Mouse (Mus musculus) liver, embryonic 14 days (tissue): Measurements from ENCODE around the gene Olfr1195. TPM values are rescaled to one million over a fixed set of nuclear protein-coding genes. Genes with fewer than 3 reads are reported as not detected.

Source experiments
- polyA plus RNA-seq: library from polyadenylated mRNA; depleted of rRNA; stranded (reverse); fragments of >200 nt; gene quantifications from 2 replicates; pipeline ENCODE4 v1.2.3, GENCODE M21; 2012; rRNA removed

The Olfr1195 gene
- polyA plus RNA-seq: not detected in 2 replicates

GRCm38 (mm10) chr2:88689087-88689486 lies at the start of gene Olfr1195:
TSS of gene Olfr1195 (minus strand) at chr2:88689187.

GRCm38 (mm10) chr2:88732266-88732665 lies 43.3 kb upstream of the Olfr1195 start, which contains the start of gene Olfr1197:
TSS of gene Olfr1197 (minus strand) at chr2:88732366.

DNA sequence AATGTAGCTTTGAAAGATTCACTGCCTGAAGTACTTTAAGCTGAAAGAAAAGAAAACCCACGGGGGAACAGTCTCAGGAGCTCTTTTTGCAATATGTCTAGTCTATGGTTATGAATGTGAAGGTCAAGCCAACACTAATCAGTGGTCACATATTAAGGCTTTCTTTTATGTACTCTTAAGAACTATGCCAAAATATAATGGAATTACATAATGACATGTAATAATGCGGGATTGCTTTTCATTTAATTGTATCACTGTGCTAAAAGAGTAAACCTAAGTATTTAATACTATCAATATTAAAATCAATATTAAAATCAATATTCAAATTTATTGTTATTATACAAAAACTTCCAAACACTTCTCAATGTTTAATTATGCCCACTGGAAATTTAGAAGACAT lies 15.5 kb upstream of the Olfr1195 start, which contains the start of gene Olfr1196:
Gene Olfr1196 (minus strand): TSS at position 101 of the 400 bp plus-strand sequence.

DNA sequence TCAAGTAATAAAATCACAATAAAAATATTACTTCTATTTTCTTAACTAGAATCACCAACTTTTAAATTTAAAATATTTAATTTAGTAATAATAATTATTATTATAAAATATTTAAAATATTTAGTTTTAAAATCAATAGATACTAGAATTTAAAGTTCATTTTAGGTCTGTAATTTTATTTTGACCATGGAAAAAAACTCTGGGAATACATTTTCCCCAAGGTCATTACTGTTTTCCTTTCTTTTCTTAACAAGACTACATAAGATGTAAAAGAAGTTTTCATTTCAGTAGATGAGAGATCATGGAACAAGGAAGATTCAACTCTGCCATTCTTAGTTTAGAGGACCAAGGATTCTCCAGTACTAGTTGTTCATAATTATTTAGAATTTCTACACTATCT lies 13.7 kb downstream of the Olfr1195 start, which contains the start of gene Olfr1193:
Gene Olfr1193 (plus strand): TSS at position 301 of the 400 bp plus-strand sequence.

GRCm38 (mm10) chr2:88648209-88648608 lies 40.8 kb downstream of the Olfr1195 start, which contains the start of gene Olfr1192-ps1:
TSS of gene Olfr1192-ps1 (plus strand) at chr2:88648509.

DNA sequence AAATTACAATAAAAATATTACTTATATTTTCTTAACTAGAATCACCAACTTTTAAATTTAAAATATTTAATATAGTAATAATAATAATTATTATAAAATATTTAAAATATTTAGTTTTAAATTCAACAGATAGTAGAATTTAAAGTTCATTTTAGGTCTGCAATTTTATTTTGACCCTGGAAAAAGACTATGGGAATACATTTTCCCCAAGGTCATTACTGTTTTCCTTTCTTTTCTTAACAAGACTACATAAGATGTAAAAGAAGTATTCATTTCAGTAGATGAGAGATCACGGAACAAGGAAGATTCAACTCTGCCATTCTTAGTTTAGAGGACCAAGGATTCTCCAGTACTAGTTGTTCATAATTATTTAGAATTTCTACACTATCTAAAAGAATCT lies 48.7 kb downstream of the Olfr1195 start, which contains the start of gene Olfr1191-ps1:
Gene Olfr1191-ps1 (plus strand): TSS at position 301 of the 400 bp plus-strand sequence.

Other genes starting within 250 kb of the Olfr1195 start
- not detected in 2 replicates for gene Gm13757, start 240.1 kb downstream of the Olfr1195 start, polyA plus RNA-seq
- gene Olfr1183, start 234.3 kb downstream of the Olfr1195 start, polyA plus RNA-seq: not detected in 2 replicates
- not detected in 2 replicates for gene Olfr1184, start 205.6 kb downstream of the Olfr1195 start, polyA plus RNA-seq
- gene Olfr1185-ps1, start 195.9 kb downstream of the Olfr1195 start, polyA plus RNA-seq: not detected in 2 replicates
- not detected in 2 replicates for gene Olfr1186, start 170.6 kb downstream of the Olfr1195 start, polyA plus RNA-seq
- not detected in 2 replicates for gene Olfr1188, start 132.3 kb downstream of the Olfr1195 start, polyA plus RNA-seq
- gene Olfr1189, start 102.7 kb downstream of the Olfr1195 start, polyA plus RNA-seq: not detected in 2 replicates
- gene Olfr1191-ps1, start 48.6 kb downstream of the Olfr1195 start, polyA plus RNA-seq: not detected in 2 replicates
- not detected in 2 replicates for gene Olfr1192-ps1, start 40.7 kb downstream of the Olfr1195 start, polyA plus RNA-seq
- not detected in 2 replicates for gene Olfr1193, start 13.6 kb downstream of the Olfr1195 start, polyA plus RNA-seq
- gene Olfr1196, start 15.4 kb upstream of the Olfr1195 start, polyA plus RNA-seq: not detected in 2 replicates
- not detected in 2 replicates for gene Olfr1197, start 43.2 kb upstream of the Olfr1195 start, polyA plus RNA-seq
- not detected in 2 replicates for gene Olfr1198, start 62.2 kb upstream of the Olfr1195 start, polyA plus RNA-seq
- not detected in 2 replicates for gene Olfr1199, start 71.3 kb upstream of the Olfr1195 start, polyA plus RNA-seq
- gene Olfr1200, start 81.3 kb upstream of the Olfr1195 start, polyA plus RNA-seq: not detected in 2 replicates
- gene Olfr1201, start 103.8 kb upstream of the Olfr1195 start, polyA plus RNA-seq: not detected in 2 replicates
- gene Olfr1202, start 125.3 kb upstream of the Olfr1195 start, polyA plus RNA-seq: not detected in 2 replicates
- not detected in 2 replicates for gene Olfr1205, start 140.6 kb upstream of the Olfr1195 start, polyA plus RNA-seq
- not detected in 2 replicates for gene Olfr1204, start 160.1 kb upstream of the Olfr1195 start, polyA plus RNA-seq
- gene Olfr1206, start 174.0 kb upstream of the Olfr1195 start, polyA plus RNA-seq: not detected in 2 replicates
- not detected in 2 replicates for gene Olfr1208, start 213.1 kb upstream of the Olfr1195 start, polyA plus RNA-seq
- not detected in 2 replicates for gene Olfr1209, start 226.0 kb upstream of the Olfr1195 start, polyA plus RNA-seq
- gene Olfr1211, start 248.9 kb upstream of the Olfr1195 start, polyA plus RNA-seq: not detected in 2 replicates